Mouse (Mus musculus): ENCODE data around the gene Blvrb.

DNA sequence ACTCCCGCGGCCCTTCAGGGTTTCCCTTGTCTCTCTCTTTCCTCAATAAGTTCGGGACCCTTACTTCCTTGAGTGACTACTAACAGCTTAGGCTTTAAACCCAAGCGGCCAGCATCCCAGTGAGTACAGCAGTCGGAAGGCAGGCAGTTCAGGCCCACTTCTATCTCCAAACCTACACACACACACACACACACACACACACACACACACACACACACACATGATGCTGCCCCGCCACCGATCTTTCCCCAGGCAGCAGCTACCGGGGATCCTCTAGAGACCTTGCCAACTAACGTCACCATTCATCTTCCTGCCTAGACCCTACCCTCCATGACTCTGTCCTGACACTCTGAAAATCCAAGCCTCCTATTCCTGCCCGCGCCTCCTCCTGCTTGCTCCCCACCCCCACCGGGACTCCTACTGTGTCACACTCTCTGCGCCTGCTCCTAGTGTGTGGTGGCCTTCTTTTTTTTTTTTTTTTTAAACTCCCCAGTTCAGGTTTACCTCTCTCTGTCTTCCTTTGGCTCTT lies 40.0 kb downstream of the Blvrb start:
- no peak for TF ChIP-seq CTCF (IDR thresholded peaks at IDR 0.05; ENCODE audit: low read depth)
- no peak for TF ChIP-seq EP300 (IDR thresholded peaks at IDR 0.05; ENCODE audit: low read depth)
